Mouse (Mus musculus): Measurements from ENCODE around the gene Cdc42se1. TPM values are rescaled to one million over a fixed set of nuclear protein-coding genes. Genes with fewer than 3 reads are reported as not detected.
A peak's percentile ranks its signal among the peaks of the same experiment; 100 is the strongest.

Gene Cdc42se1
- 54.0 and 71.7 TPM in 2 replicates for polyA plus RNA-seq (2012; rRNA removed)

- DNase-seq, result peak; percentile 87
- WGBS, result under 1% methylated on average over 64 of the region's 64 CpGs
- TF ChIP-seq POLR2A (IDR thresholded peaks at IDR 0.05; ENCODE audit: borderline replicate concordance, extremely low read depth, low read depth, low read length) (peak; percentile 86), CTCF (IDR thresholded peaks at IDR 0.05; ENCODE audit: insufficient read depth, low read length) (no peak)
- peaks cover 16% of the 10 kb centered on the region for H3K4me1 ChIP-seq (ENCODE audit: control insufficient read depth, insufficient read depth, low read length)
- H3K4me3 ChIP-seq (replicated peaks; ENCODE audit: extremely low read depth, low read depth, low read length), result peak within 1 kb of the TSS; percentile 93
Observed at GRCm38 (mm10) chr3:95228148-95228893, at the start of gene Cdc42se1. Gene Cdc42se1 (plus strand): TSS chr3:95228732.

GRCm38 (mm10) chr3:95178948-95179347, 49.6 kb upstream of the Cdc42se1 start:
- TF ChIP-seq CTCF (IDR thresholded peaks at IDR 0.05; ENCODE audit: insufficient read depth, low read length) (no peak), POLR2A (IDR thresholded peaks at IDR 0.05; ENCODE audit: borderline replicate concordance, extremely low read depth, low read depth, low read length) (no peak)
- 86% methylated on average over 5 of the region's 5 CpGs for WGBS
- Histone ChIP-seq H3K4me3 (replicated peaks; ENCODE audit: extremely low read depth, low read depth, low read length) (no peak overlapping the region), H3K4me1 (ENCODE audit: control insufficient read depth, insufficient read depth, low read length) (no peaks in the 10 kb centered on the region)
- DNase-seq, result no peak

- no peak for DNase-seq
- WGBS, result 54% methylated on average over 3 of the region's 3 CpGs
- TF ChIP-seq CTCF (IDR thresholded peaks at IDR 0.05; ENCODE audit: insufficient read depth, low read length) (no peak), POLR2A (IDR thresholded peaks at IDR 0.05; ENCODE audit: borderline replicate concordance, extremely low read depth, low read depth, low read length) (no peak)
- no peak overlapping the region for H3K4me3 ChIP-seq (replicated peaks; ENCODE audit: extremely low read depth, low read depth, low read length)
- H3K4me1 ChIP-seq (ENCODE audit: control insufficient read depth, insufficient read depth, low read length), result no peaks in the 10 kb centered on the region
Observed at GRCm38 (mm10) chr3:95179890-95180289, 48.6 kb upstream of the Cdc42se1 start.

GRCm38 (mm10) chr3:95181841-95182240, 46.7 kb upstream of the Cdc42se1 start:
- WGBS, result 68% methylated on average over 1 of the region's 1 CpGs
- H3K4me1 ChIP-seq (ENCODE audit: control insufficient read depth, insufficient read depth, low read length), result no peaks in the 10 kb centered on the region; the same call in 1 of the 2 replicates
- no peak for DNase-seq
- no peak overlapping the region for H3K4me3 ChIP-seq (replicated peaks; ENCODE audit: extremely low read depth, low read depth, low read length)
- no peak for TF ChIP-seq CTCF (IDR thresholded peaks at IDR 0.05; ENCODE audit: insufficient read depth, low read length)
- no peak for TF ChIP-seq POLR2A (IDR thresholded peaks at IDR 0.05; ENCODE audit: borderline replicate concordance, extremely low read depth, low read depth, low read length)

GRCm38 (mm10) chr3:95184796-95185577, 43.5 kb upstream of the Cdc42se1 start:
- TF ChIP-seq POLR2A (IDR thresholded peaks at IDR 0.05; ENCODE audit: borderline replicate concordance, extremely low read depth, low read depth, low read length), result no peak
- no peak for TF ChIP-seq CTCF (IDR thresholded peaks at IDR 0.05; ENCODE audit: insufficient read depth, low read length)
- Histone ChIP-seq H3K4me1 (ENCODE audit: control insufficient read depth, insufficient read depth, low read length) (no peaks in the 10 kb centered on the region; the same call in 1 of the 2 replicates), H3K4me3 (replicated peaks; ENCODE audit: extremely low read depth, low read depth, low read length) (no peak overlapping the region)
- no peak for DNase-seq
- 56% methylated on average over 9 of the region's 9 CpGs for WGBS

GRCm38 (mm10) chr3:95186100-95186499, 42.4 kb upstream of the Cdc42se1 start:
- DNase-seq, result no peak
- TF ChIP-seq POLR2A (IDR thresholded peaks at IDR 0.05; ENCODE audit: borderline replicate concordance, extremely low read depth, low read depth, low read length) (no peak), CTCF (IDR thresholded peaks at IDR 0.05; ENCODE audit: insufficient read depth, low read length) (no peak)
- WGBS, result 70% methylated on average over 2 of the region's 2 CpGs
- Histone ChIP-seq H3K4me3 (replicated peaks; ENCODE audit: extremely low read depth, low read depth, low read length) (no peak overlapping the region), H3K4me1 (ENCODE audit: control insufficient read depth, insufficient read depth, low read length) (no peaks in the 10 kb centered on the region; the same call in 1 of the 2 replicates)

- 68% methylated on average over 6 of the region's 6 CpGs for WGBS
- H3K4me1 ChIP-seq (ENCODE audit: control insufficient read depth, insufficient read depth, low read length), result no peaks in the 10 kb centered on the region; the same call in 1 of the 2 replicates
- TF ChIP-seq CTCF (IDR thresholded peaks at IDR 0.05; ENCODE audit: insufficient read depth, low read length), result no peak
- TF ChIP-seq POLR2A (IDR thresholded peaks at IDR 0.05; ENCODE audit: borderline replicate concordance, extremely low read depth, low read depth, low read length), result no peak
- no peak overlapping the region for H3K4me3 ChIP-seq (replicated peaks; ENCODE audit: extremely low read depth, low read depth, low read length)
- DNase-seq, result no peak
Observed at GRCm38 (mm10) chr3:95186888-95187287, 41.6 kb upstream of the Cdc42se1 start.

- no peak overlapping the region for H3K4me3 ChIP-seq (replicated peaks; ENCODE audit: extremely low read depth, low read depth, low read length)
- no peak for TF ChIP-seq POLR2A (IDR thresholded peaks at IDR 0.05; ENCODE audit: borderline replicate concordance, extremely low read depth, low read depth, low read length)
- no peaks in the 10 kb centered on the region for H3K4me1 ChIP-seq (ENCODE audit: control insufficient read depth, insufficient read depth, low read length)
- WGBS, result 59% methylated on average over 6 of the region's 6 CpGs
- DNase-seq, result no peak
Observed at GRCm38 (mm10) chr3:95194721-95195135, 33.8 kb upstream of the Cdc42se1 start.

- 72% methylated on average over 2 of the region's 2 CpGs for WGBS
- no peak for DNase-seq
- Histone ChIP-seq H3K4me1 (ENCODE audit: control insufficient read depth, insufficient read depth, low read length) (no peaks in the 10 kb centered on the region), H3K4me3 (replicated peaks; ENCODE audit: extremely low read depth, low read depth, low read length) (no peak overlapping the region)
- TF ChIP-seq POLR2A (IDR thresholded peaks at IDR 0.05; ENCODE audit: borderline replicate concordance, extremely low read depth, low read depth, low read length), result no peak
- TF ChIP-seq CTCF (IDR thresholded peaks at IDR 0.05; ENCODE audit: insufficient read depth, low read length), result no peak
Observed at GRCm38 (mm10) chr3:95195772-95196171, 32.8 kb upstream of the Cdc42se1 start.
